Mouse (Mus musculus): ENCODE data around the gene Tex33. TPM values are rescaled to one million over a fixed set of nuclear protein-coding genes. Genes with fewer than 3 reads are reported as not detected.

Tex33 gene
- polyA plus RNA-seq (2011; ENCODE audit: insufficient read depth, insufficient read length, low replicate concordance, missing spikeins) = not detected in 2 replicates

DNA sequence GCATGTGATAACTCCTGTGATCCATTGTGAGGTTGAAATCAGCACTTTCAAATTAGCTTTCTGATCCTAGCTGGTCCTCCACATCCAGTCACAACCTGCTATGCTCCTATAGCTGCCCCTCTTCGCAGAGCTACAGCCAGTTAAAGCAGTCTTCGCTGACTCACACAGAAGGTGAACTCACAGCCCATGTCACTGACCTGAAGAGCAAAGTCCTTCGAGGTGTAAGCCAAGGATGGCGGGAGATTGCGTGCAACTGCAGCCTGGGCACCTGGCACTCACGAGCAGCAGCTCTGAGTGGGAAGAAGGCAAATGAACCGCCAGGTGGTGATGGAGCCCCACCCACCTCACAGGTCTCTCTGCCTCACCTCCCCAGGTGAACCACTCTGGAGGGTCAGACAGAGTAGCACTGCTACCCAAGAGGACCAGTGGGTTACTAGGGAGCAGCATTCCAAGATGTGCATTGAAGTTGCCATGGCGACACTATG, at the start of gene Tex33:
Gene Tex33, minus strand, starts transcription at position 435 of the 485 bp plus-strand sequence.
- Histone ChIP-seq H3K27ac (ENCODE audit: control insufficient read depth, insufficient read depth, low read depth, low read length, poor library complexity) (no peak within 1 kb of the TSS), H3K4me1 (ENCODE audit: control insufficient read depth, insufficient read depth, low read length) (no peaks in the 10 kb centered on the region), H3K4me3 (replicated peaks; ENCODE audit: control insufficient read depth, low read depth, low read length) (no peak within 1 kb of the TSS)
- TF ChIP-seq POLR2A (IDR thresholded peaks at IDR 0.05; ENCODE audit: borderline replicate concordance, control insufficient read depth, low read depth, low read length) (no peak), CTCF (IDR thresholded peaks at IDR 0.05; ENCODE audit: control insufficient read depth, insufficient read depth, low read length) (no peak)
- 91% methylated on average over 8 of the region's 8 CpGs for WGBS

DNA sequence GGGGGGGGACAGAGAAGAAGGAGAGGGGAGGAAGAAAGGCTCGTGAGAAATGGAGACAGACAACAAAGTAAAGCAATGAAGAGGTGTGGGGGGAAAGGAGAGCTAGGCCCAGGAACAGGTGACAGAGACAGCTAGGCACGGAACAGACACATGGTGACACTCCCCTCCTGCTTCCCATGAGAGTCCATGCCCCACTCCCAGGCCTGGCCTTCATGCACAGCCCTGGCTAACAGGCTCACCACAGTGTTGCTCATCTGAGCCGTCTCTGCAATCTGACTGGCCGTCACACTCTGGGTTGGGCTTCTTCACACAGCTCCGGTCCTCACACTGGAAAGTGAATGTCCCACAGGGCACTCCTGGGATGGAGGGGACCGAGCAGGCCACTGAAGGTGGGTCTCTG, 48.1 kb upstream of the Tex33 start:
- H3K27ac ChIP-seq (ENCODE audit: control insufficient read depth, insufficient read depth, low read depth, low read length, poor library complexity) = no peak overlapping the region
- TF ChIP-seq CTCF (IDR thresholded peaks at IDR 0.05; ENCODE audit: control insufficient read depth, insufficient read depth, low read length) (no peak), POLR2A (IDR thresholded peaks at IDR 0.05; ENCODE audit: borderline replicate concordance, control insufficient read depth, low read depth, low read length) (no peak)
- 75% methylated on average over 6 of the region's 6 CpGs for WGBS

DNA sequence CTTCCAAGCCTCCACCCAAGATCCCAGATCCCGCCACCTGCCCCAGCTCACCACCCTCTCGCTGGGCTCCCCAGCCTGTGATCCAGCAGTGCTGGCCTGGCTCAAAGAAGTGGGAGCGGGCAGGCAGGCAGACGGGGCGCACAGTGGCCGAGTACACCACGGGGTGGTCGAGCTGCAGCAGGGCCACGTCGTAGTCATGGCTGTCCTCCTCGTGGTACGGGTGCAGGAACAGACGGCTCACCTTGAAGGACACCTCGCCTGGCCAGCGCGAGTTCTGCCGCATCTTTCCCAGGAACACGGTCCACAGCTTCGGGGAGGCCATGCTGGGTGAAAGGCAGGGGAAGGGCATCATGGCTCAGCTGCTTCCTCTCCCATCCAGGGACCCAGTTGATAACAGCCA, 46.5 kb upstream of the Tex33 start:
- Histone ChIP-seq H3K27ac (ENCODE audit: control insufficient read depth, insufficient read depth, low read depth, low read length, poor library complexity) (no peak overlapping the region), H3K4me1 (ENCODE audit: control insufficient read depth, insufficient read depth, low read length) (peaks cover 3% of the 10 kb centered on the region; the same call in 1 of the 2 replicates), H3K4me3 (replicated peaks; ENCODE audit: control insufficient read depth, low read depth, low read length) (no peak overlapping the region)
- no peak for TF ChIP-seq CTCF (IDR thresholded peaks at IDR 0.05; ENCODE audit: control insufficient read depth, insufficient read depth, low read length)
- peak; percentile 27; the same call in 1 of the 2 replicates for TF ChIP-seq POLR2A (IDR thresholded peaks at IDR 0.05; ENCODE audit: borderline replicate concordance, control insufficient read depth, low read depth, low read length)
- WGBS = 88% methylated on average over 19 of the region's 19 CpGs

More for the DNA sequence above, 48.1 kb upstream of the Tex33 start:
- no peak overlapping the region for H3K4me3 ChIP-seq (replicated peaks; ENCODE audit: control insufficient read depth, low read depth, low read length)
- peaks cover 3% of the 10 kb centered on the region; the same call in 1 of the 2 replicates for H3K4me1 ChIP-seq (ENCODE audit: control insufficient read depth, insufficient read depth, low read length)

DNA sequence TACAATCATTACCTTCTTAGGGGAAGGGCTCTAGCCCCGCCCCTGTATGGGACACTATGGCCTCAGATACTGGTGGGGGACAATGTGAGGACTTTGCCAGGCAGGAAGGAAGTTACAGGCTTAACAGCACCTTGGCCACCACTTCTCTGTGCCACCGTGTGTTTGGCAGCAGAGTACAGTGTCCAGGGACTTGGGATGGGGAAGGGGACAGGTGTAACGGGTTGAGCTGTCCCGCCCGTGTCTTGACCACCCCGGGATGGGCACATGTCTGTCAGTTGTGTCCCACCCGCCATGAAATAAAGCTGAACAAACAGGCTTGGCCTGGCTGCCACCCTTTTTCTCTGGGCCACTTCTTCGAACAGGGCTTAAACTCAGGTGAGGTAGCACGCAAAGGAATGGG, 43.3 kb upstream of the Tex33 start:
- 64% methylated on average over 9 of the region's 9 CpGs for WGBS
- H3K4me3 ChIP-seq (replicated peaks; ENCODE audit: control insufficient read depth, low read depth, low read length) = no peak overlapping the region
- no peak overlapping the region for H3K27ac ChIP-seq (ENCODE audit: control insufficient read depth, insufficient read depth, low read depth, low read length, poor library complexity)
- H3K4me1 ChIP-seq (ENCODE audit: control insufficient read depth, insufficient read depth, low read length) = peaks cover 3% of the 10 kb centered on the region; the same call in 1 of the 2 replicates
- TF ChIP-seq POLR2A (IDR thresholded peaks at IDR 0.05; ENCODE audit: borderline replicate concordance, control insufficient read depth, low read depth, low read length) (no peak), CTCF (IDR thresholded peaks at IDR 0.05; ENCODE audit: control insufficient read depth, insufficient read depth, low read length) (no peak)

DNA sequence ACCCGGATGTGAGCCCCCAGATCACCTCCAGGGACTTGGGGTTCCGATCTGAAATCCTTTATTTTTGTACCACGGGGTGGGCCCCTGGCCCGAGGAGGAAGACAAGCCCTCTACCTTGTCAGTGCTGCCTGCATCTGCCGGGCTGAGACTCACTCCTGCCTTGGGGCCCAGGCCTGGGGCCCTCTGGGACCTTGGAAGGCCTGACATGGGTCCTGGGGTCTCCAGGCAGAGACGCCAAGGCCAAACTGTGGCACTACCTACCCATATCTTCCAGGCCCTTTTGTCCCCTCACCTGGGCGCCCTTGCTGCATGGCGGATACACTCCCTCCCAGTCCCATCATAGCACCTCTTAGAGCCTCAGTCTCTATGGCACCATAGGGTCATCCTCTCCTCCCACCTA, 42.8 kb upstream of the Tex33 start:
- 75% methylated on average over 8 of the region's 8 CpGs for WGBS

DNA sequence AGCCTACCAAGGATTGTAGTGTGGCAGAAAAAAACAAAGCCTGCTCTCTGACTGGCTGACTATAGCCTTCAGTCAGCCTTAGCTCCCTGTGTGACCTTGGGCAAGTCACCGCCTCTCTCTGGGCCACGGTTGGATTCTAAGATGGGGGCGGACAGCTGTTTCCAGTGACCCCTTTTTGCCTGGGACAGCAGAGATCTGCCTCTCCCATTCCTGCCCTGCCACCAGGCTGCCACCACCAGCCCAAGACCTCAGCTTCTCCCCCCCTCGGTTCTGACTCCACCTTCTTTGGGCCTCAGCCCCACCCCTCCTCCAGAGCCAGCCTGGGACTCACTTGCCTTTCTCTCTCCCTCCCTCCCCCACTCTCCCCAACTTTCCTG, 42.3 kb upstream of the Tex33 start:
- Histone ChIP-seq H3K27ac (ENCODE audit: control insufficient read depth, insufficient read depth, low read depth, low read length, poor library complexity) (no peak overlapping the region), H3K4me3 (replicated peaks; ENCODE audit: control insufficient read depth, low read depth, low read length) (no peak overlapping the region), H3K4me1 (ENCODE audit: control insufficient read depth, insufficient read depth, low read length) (peaks cover 3% of the 10 kb centered on the region; the same call in 1 of the 2 replicates)
- 76% methylated on average over 4 of the region's 4 CpGs for WGBS
- TF ChIP-seq CTCF (IDR thresholded peaks at IDR 0.05; ENCODE audit: control insufficient read depth, insufficient read depth, low read length) = no peak

More for the DNA sequence above, 42.8 kb upstream of the Tex33 start:
- H3K27ac ChIP-seq (ENCODE audit: control insufficient read depth, insufficient read depth, low read depth, low read length, poor library complexity) = no peak overlapping the region
- peaks cover 3% of the 10 kb centered on the region; the same call in 1 of the 2 replicates for H3K4me1 ChIP-seq (ENCODE audit: control insufficient read depth, insufficient read depth, low read length)
- TF ChIP-seq POLR2A (IDR thresholded peaks at IDR 0.05; ENCODE audit: borderline replicate concordance, control insufficient read depth, low read depth, low read length) (no peak), CTCF (IDR thresholded peaks at IDR 0.05; ENCODE audit: control insufficient read depth, insufficient read depth, low read length) (no peak)
- no peak overlapping the region for H3K4me3 ChIP-seq (replicated peaks; ENCODE audit: control insufficient read depth, low read depth, low read length)

DNA sequence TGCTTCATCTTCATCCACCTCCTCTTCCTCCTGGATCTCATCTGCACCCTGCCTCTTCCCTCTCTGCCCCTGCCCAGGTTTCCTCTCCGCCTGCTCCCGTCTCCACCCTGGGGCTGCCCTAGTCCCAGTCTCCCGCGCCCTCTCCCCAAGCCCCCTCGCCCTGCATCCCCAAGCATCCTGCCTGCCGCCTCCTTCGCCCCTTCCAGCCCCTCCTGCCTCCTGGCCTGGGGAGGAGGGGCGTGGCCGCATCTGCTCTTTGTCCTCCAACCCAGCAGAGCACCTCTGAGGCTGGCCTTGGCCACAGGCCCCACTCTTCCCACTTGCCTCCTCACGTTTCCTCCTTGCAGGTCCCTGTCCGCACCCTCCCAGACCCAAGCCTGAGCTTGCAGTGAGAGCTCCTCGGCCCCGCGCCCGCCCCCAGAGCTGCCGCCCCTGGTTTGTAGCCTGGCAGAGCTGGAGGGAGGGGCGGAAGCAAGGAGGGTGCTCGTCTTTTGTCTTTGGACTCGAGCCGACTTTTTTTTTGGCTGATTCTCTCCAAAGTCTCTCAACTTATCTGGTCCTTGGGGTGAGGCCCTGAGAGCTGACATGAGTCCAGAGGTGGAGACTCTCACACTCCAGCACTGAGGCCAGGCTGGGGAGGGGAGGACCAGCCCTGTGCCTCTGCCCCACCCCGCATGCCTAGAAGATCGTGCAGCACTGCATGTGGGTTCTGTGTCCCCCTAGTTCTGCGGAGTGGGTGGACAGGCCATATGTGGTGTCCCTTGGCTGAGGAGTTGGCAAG, 41.7 kb upstream of the Tex33 start:
- TF ChIP-seq POLR2A (IDR thresholded peaks at IDR 0.05; ENCODE audit: borderline replicate concordance, control insufficient read depth, low read depth, low read length) = no peak
- no peak for TF ChIP-seq CTCF (IDR thresholded peaks at IDR 0.05; ENCODE audit: control insufficient read depth, insufficient read depth, low read length)
- no peak overlapping the region for H3K4me3 ChIP-seq (replicated peaks; ENCODE audit: control insufficient read depth, low read depth, low read length)
- 78% methylated on average over 23 of the region's 23 CpGs for WGBS
- peaks cover 3% of the 10 kb centered on the region; the same call in 1 of the 2 replicates for H3K4me1 ChIP-seq (ENCODE audit: control insufficient read depth, insufficient read depth, low read length)
- H3K27ac ChIP-seq (ENCODE audit: control insufficient read depth, insufficient read depth, low read depth, low read length, poor library complexity) = no peak overlapping the region

DNA sequence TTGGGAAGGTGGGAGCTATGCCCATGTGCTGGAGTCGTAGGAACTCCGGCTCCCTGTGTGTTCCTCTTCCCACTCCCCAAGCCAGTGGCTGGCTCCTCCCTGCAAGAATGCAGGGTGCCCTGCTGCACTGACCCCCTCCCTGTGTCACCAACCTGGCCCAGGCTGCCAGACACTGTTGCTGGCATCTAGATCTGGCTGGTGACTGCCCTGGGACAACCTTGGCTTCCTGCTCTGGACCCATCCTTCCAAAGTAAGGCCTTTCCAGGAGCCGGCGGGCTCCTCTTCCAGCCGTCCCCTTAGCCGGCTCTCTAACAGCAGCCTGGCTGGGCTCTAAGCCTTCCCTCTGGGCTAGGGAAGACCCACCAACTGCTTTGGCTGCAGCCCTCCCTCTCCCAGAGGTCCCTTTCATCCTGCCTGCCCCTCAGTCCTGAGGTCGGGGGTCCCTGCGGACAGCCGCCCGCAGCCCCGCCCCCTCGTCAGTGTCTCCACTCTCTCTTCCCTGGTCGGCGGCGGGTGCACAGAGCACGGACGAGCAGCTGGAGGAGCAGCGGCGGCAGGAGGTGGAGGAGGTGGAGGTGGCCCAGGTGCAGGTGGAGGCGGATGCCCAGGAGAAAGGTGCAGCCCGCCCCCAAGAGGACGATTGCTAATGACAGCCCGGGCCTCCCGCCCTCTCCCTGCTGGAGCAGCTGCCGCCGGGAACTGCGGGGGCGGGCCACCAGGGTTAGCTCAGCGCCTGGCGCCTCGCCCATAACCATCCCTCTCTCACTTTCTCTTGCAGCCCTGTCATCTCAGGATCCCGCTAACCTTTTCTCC, 40.9 kb upstream of the Tex33 start:
- TF ChIP-seq CTCF (IDR thresholded peaks at IDR 0.05; ENCODE audit: control insufficient read depth, insufficient read depth, low read length) (no peak), POLR2A (IDR thresholded peaks at IDR 0.05; ENCODE audit: borderline replicate concordance, control insufficient read depth, low read depth, low read length) (no peak)
- H3K4me3 ChIP-seq (replicated peaks; ENCODE audit: control insufficient read depth, low read depth, low read length) = no peak overlapping the region
- H3K27ac ChIP-seq (ENCODE audit: control insufficient read depth, insufficient read depth, low read depth, low read length, poor library complexity) = no peak overlapping the region
- 73% methylated on average over 30 of the region's 32 CpGs for WGBS
- H3K4me1 ChIP-seq (ENCODE audit: control insufficient read depth, insufficient read depth, low read length) = peaks cover 3% of the 10 kb centered on the region; the same call in 1 of the 2 replicates

All from bone marrow, adult 2 months (tissue).